Mouse (Mus musculus) C2C12 (cell line): ENCODE measurements around the gene Hadh. TPM values are rescaled to one million over a fixed set of nuclear protein-coding genes. Genes with fewer than 3 reads are reported as not detected.

Experiments used
- H3K27me3 ChIP-seq: one replicate; pipeline ENCODE4 v1.6.1; 2011; ENCODE audit not compliant: control insufficient read depth, insufficient read depth, insufficient read length
- H3K36me3 ChIP-seq: one replicate; pipeline ENCODE4 v1.6.1; 2011; ENCODE audit not compliant: control insufficient read depth, insufficient read depth
- H3K4me3 ChIP-seq: one replicate; pipeline ENCODE4 v1.5.1; 2011; ENCODE audit warnings: mild to moderate bottlenecking, control low read depth; ENCODE audit not compliant: poor library complexity, insufficient read depth, severe bottlenecking
- H3K79me2 ChIP-seq: one replicate; pipeline ENCODE4 v1.6.1; 2011; ENCODE audit not compliant: control insufficient read depth, insufficient read depth
- H3K79me3 ChIP-seq: one replicate; pipeline ENCODE4 v1.6.1; 2011; ENCODE audit warnings: low read depth, control low read depth
- H3ac ChIP-seq: one replicate; pipeline ENCODE3; 2011; ENCODE audit warnings: low read depth; ENCODE audit not compliant: control insufficient read depth, insufficient read length
- CEBPB ChIP-seq: IDR thresholded peaks from one replicate; pipeline ENCODE4 v1.6.1; 2011; ENCODE audit warnings: low read depth, mild to moderate bottlenecking, control low read depth, moderate library complexity
- CTCF ChIP-seq: IDR thresholded peaks from one replicate; pipeline ENCODE4 v1.5.1; 2011; ENCODE audit not compliant: control insufficient read depth, insufficient read depth, insufficient read length
- FOSL1 ChIP-seq: IDR thresholded peaks from one replicate; pipeline ENCODE4 v1.8.0; 2011; ENCODE audit warnings: mild to moderate bottlenecking, low read length; ENCODE audit not compliant: poor library complexity, insufficient read depth, severe bottlenecking
- MAX ChIP-seq: IDR thresholded peaks from one replicate; pipeline ENCODE4 v1.6.1; 2011; ENCODE audit warnings: mild to moderate bottlenecking, control low read depth
- MYOD1 ChIP-seq: IDR thresholded peaks from one replicate; pipeline ENCODE4 v1.6.1; 2011; ENCODE audit warnings: low read depth; ENCODE audit not compliant: control insufficient read depth, insufficient read length
- MYOG ChIP-seq: IDR thresholded peaks from one replicate; pipeline ENCODE4 v1.6.1; 2011; ENCODE audit not compliant: control insufficient read depth, insufficient read length; ENCODE audit errors: extremely low read depth
- USF1 ChIP-seq: IDR thresholded peaks from one replicate; pipeline ENCODE4 v1.6.1; 2011; ENCODE audit warnings: low read depth, mild to moderate bottlenecking, control low read depth, moderate library complexity
- polyA plus RNA-seq: library from polyadenylated mRNA; unstranded; fragments of >200 nt; fragmentation: generic; extraction: Trizol; gene quantifications from one replicate; pipeline ENCODE4 v1.2.1, GENCODE M21; 2012; ENCODE audit warnings: missing spikeins

Hadh gene
- polyA plus RNA-seq, 1 experiment: 65.3 TPM

DNA sequence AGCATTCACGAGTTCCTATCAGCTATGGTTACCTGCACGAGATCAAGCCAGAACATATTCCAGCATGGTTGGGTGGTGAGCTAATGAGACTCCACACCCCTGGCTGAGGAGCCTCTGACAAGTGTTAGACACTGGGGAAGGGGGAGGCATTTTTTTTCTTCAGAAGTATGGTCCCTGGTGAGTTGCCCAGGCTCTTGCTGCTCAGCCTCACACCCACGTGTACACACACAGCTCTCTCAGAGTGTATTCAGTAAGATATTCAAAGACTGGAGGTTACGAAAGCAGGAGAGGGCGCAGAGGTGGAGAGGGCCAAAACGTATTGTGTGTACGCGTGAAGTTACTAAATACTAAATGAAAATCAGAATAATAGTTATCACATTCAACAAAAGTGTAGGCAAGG is 6.4 kb downstream of the Hadh start:
- H3ac ChIP-seq: no peak overlapping the region
- H3K36me3 ChIP-seq: peaks cover 23% of the 10 kb centered on the region
- no peaks in the 10 kb centered on the region for H3K27me3 ChIP-seq
- H3K4me3 ChIP-seq: no peak overlapping the region
- peaks cover 15% of the 10 kb centered on the region for H3K79me2 ChIP-seq
- TF ChIP-seq USF1 (no peak), CTCF (no peak), CEBPB (no peak), MYOG (no peak), FOSL1 (no peak), MAX (no peak), MYOD1 (no peak)
- peaks cover 3% of the 10 kb centered on the region for H3K79me3 ChIP-seq

DNA sequence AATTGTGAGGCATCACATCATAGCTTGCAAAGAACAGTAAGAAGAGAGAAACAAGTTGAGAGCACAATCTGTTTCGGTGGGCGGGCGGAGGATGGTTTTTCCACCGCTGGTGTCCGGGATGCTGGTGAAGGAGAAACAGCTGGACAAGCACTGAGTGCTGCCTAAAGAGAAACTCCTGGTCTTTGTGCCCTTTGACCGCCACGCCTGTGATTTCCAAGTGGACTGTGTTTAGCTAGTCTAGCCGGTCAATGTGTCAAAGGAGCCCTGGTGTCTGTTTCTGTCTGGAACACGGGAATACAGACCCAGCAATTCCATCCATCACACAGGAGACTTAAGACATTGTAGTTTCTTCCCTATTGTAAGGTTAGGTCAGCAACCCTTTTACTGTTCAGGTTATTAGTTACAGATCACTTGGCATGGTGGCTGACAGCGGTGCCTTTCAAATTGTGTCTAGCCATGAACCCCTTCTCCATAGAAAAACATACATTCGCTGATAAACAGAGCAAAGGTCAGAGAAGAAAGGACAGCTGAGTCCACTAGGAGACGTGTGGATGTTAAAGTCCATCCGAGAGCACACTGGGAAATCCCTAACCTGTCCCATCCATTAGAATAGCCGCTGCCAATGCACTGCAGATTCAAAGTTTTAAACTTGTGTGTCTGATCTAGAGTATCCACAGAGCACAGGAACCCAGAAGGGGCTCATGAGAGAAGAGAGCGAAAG is 8.0 kb downstream of the Hadh start:
- peaks cover 3% of the 10 kb centered on the region for H3K79me3 ChIP-seq
- TF ChIP-seq MAX (no peak), MYOD1 (no peak), FOSL1 (no peak), USF1 (no peak), CTCF (no peak), CEBPB (no peak), MYOG (no peak)
- peaks cover 18% of the 10 kb centered on the region for H3K36me3 ChIP-seq
- H3K79me2 ChIP-seq: peaks cover 3% of the 10 kb centered on the region
- no peak overlapping the region for H3ac ChIP-seq
- H3K4me3 ChIP-seq: no peak overlapping the region
- H3K27me3 ChIP-seq: no peaks in the 10 kb centered on the region

DNA sequence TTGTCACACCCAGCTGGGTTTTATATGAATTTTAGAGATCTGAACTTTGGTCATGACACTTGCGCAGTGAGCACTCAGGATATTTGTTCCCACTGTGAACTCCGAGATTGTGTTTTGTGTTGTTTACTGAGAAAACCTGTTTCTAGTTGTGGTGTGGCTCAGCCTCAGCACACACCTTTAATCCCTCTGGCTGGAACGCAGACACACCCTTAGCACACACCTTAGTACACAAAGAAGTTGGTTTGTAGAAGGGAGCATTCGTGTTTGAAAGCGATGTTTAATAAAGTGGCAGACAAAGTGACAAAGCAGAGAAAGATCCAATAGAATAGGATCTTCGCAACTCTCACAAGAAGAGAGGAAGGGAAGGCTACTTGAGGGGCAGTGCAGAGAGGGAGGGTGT is 11.5 kb downstream of the Hadh start:
- Histone ChIP-seq H3K27me3 (no peaks in the 10 kb centered on the region), H3K79me3 (peaks cover 2% of the 10 kb centered on the region), H3K36me3 (peaks cover 15% of the 10 kb centered on the region), H3ac (no peak overlapping the region), H3K4me3 (no peak overlapping the region), H3K79me2 (no peaks in the 10 kb centered on the region)
- TF ChIP-seq FOSL1: no peak
- no peak for TF ChIP-seq MAX
- no peak for TF ChIP-seq CTCF
- TF ChIP-seq MYOD1: no peak
- no peak for TF ChIP-seq USF1
- no peak for TF ChIP-seq MYOG
- TF ChIP-seq CEBPB: no peak

DNA sequence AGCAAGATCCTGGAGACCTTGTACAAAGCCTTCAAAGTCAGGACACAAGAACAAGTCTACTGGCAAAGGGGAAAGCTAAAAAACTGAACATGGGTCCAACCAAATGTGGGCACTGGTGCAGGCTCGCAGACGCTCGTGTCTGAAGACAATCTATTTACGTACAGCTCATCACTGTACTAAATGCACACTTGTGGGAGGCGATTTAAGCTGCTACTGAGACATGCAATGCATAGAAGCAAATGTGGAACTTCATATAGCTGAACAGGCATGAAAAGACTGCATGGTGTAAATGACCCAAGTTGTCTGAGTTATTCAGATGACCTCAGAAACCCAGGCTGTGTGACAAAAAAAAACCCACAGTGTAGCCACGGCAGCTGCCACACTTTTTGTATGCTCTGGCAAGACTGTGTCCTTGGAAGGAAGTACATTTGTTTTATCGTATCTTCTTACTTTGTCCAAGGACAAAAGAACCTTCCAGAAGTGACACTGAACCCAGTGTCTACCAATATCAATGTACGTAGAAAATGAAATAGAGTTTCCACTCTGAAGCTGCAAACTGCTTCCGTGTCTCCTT is 12.4 kb downstream of the Hadh start:
- Histone ChIP-seq H3K27me3 (no peaks in the 10 kb centered on the region), H3K36me3 (peaks cover 15% of the 10 kb centered on the region), H3ac (no peak overlapping the region), H3K4me3 (no peak overlapping the region), H3K79me2 (no peaks in the 10 kb centered on the region), H3K79me3 (peaks cover 2% of the 10 kb centered on the region)
- TF ChIP-seq FOSL1 (no peak), CEBPB (no peak), CTCF (no peak), USF1 (no peak), MYOG (no peak), MAX (no peak), MYOD1 (no peak)

DNA sequence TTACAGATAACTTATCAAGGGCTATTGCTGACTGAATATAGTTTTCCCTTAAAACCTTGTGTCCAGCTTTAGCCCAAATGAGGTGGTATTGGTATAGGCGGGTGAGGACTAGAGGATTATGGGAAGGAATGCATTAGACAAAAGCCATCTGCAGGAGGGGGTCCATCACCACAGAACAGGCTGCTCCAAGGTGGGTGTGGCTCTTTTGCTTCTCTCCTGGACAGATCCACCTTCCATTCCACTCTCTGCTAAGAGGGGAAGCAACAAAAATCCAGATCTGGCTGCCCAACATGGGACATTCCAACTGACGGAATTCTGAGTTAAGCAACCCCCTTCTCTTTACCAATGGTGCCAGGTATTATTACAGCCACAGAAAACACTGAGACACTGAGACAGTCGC is 13.0 kb downstream of the Hadh start:
- H3K79me2 ChIP-seq: no peaks in the 10 kb centered on the region
- H3K36me3 ChIP-seq: peaks cover 10% of the 10 kb centered on the region
- peaks cover 2% of the 10 kb centered on the region for H3K79me3 ChIP-seq
- no peak overlapping the region for H3K4me3 ChIP-seq
- H3ac ChIP-seq: no peak overlapping the region
- no peaks in the 10 kb centered on the region for H3K27me3 ChIP-seq
- TF ChIP-seq MYOD1 (no peak), MAX (no peak), CEBPB (no peak), FOSL1 (no peak), USF1 (no peak), CTCF (no peak), MYOG (no peak)
